Mouse (Mus musculus): Measurements from ENCODE around the gene Cacnb4.

- TF ChIP-seq CTCF (IDR thresholded peaks at IDR 0.05), result no peak
- no peak for TF ChIP-seq EP300 (IDR thresholded peaks at IDR 0.05)
These were observed 181.4 kb downstream of the Cacnb4 start for GRCm38 (mm10) chr2:52495097-52495694.

Data from lung, postnatal 0 days (tissue).